Mouse (Mus musculus) cortical plate, adult 2 months (tissue): ENCODE data around the gene Olfr68.

ENCODE experiments used
- CTCF ChIP-seq: fragments of 200-500 bp; IDR thresholded peaks from 2 replicates; pipeline ENCODE4 v1.5.1; 2011; ENCODE audit warnings: mild to moderate bottlenecking, control low read depth, low read length; ENCODE audit not compliant: insufficient read depth; ENCODE audit errors: extremely low read depth
- POLR2A ChIP-seq: fragments of 200-500 bp; IDR thresholded peaks from 2 replicates; pipeline ENCODE4 v1.6.1; 2011; ENCODE audit warnings: mild to moderate bottlenecking, low read length, control low read depth; ENCODE audit not compliant: insufficient read depth; ENCODE audit errors: extremely low read depth

DNA sequence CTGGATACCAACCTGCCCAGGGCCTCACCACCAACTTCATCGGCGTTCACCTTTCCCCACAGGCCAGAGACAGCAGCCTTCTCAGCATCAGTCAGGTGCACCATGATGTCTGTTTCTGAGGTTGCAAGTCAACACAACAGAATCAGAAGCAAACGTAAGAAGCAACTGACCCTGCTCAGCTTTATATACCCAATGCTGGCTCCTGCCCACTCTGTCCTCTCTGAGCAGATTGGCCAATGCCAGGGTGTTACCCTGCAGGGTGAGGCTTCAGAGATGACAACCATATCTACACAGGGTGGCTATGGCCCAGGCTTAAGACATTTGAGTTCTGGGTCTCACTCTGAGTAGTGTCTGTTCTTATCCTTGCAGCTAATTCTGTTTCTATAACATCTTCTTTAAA lies 34.3 kb upstream of the Olfr68 start, which contains the start of gene Hbb-bt:
- TF ChIP-seq POLR2A: no peak
- TF ChIP-seq CTCF: no peak
